Mouse (Mus musculus) myocyte (in vitro differentiated cells): ENCODE results near the gene Chn1. TPM values are rescaled to one million over a fixed set of nuclear protein-coding genes. Genes with fewer than 3 reads are reported as not detected.
A peak's percentile ranks its signal among the peaks of the same experiment; 100 is the strongest.

Experiments
- H3K27me3 ChIP-seq: one replicate; pipeline ENCODE4 v1.6.1; 2011; ENCODE audit not compliant: control insufficient read depth, insufficient read depth, insufficient read length
- H3K36me3 ChIP-seq: one replicate; pipeline ENCODE4 v1.6.1; 2011; ENCODE audit not compliant: control insufficient read depth, insufficient read depth
- H3K4me2 ChIP-seq: one replicate; pipeline ENCODE4 v1.6.1; 2011; ENCODE audit warnings: low read depth, control low read depth
- H3K4me3 ChIP-seq: one replicate; pipeline ENCODE4 v1.5.1; 2011; ENCODE audit warnings: mild to moderate bottlenecking, control low read depth, moderate library complexity
- H3K79me2 ChIP-seq: one replicate; pipeline ENCODE4 v1.6.1; 2011; ENCODE audit not compliant: control insufficient read depth, insufficient read depth
- H3ac ChIP-seq: one replicate; pipeline ENCODE4 v1.6.1; 2011; ENCODE audit not compliant: control insufficient read depth, insufficient read length
- CEBPB ChIP-seq: IDR thresholded peaks from 2 replicates; pipeline ENCODE4 v1.6.1; 2011; ENCODE audit warnings: mild to moderate bottlenecking, moderate library complexity; ENCODE audit not compliant: poor library complexity, insufficient read depth, severe bottlenecking
- E2F4 ChIP-seq: IDR thresholded peaks from one replicate; pipeline ENCODE4 v1.6.1; 2011; ENCODE audit warnings: mild to moderate bottlenecking, control low read depth, moderate library complexity; ENCODE audit not compliant: insufficient read depth
- MAX ChIP-seq: IDR thresholded peaks from one replicate; pipeline ENCODE4 v1.6.1; 2011; ENCODE audit warnings: low read depth, mild to moderate bottlenecking, control low read depth
- MYOD1 ChIP-seq, 3 experiments: IDR thresholded peaks; one replicate each; pipeline ENCODE4 v1.6.1; 2011; ENCODE audit warnings: control low read depth in 2 of 3, low read depth in 2 of 3, mild to moderate bottlenecking in 2 of 3, moderate library complexity in 1 of 3; ENCODE audit not compliant: insufficient read length in 2 of 3, control insufficient read depth in 1 of 3
- MYOG ChIP-seq, 3 experiments: IDR thresholded peaks; one replicate each; pipeline ENCODE4 v1.6.1; 2011; ENCODE audit warnings: control low read depth in 2 of 3, low read depth in 2 of 3, mild to moderate bottlenecking in 2 of 3; ENCODE audit not compliant: insufficient read length in 2 of 3, control insufficient read depth in 1 of 3, insufficient read depth in 1 of 3
- POLR2A ChIP-seq: IDR thresholded peaks from one replicate; pipeline ENCODE4 v1.6.1; 2011; ENCODE audit warnings: low read depth, mild to moderate bottlenecking, control low read depth, moderate library complexity; ENCODE audit not compliant: insufficient read length
- POLR2AphosphoS2 ChIP-seq: IDR thresholded peaks from one replicate; pipeline ENCODE4 v1.6.1; 2011; ENCODE audit warnings: low read depth, control low read depth; ENCODE audit not compliant: insufficient read length
- REST ChIP-seq: IDR thresholded peaks from one replicate; pipeline ENCODE4 v1.6.1; 2011; ENCODE audit warnings: mild to moderate bottlenecking, control low read depth, moderate library complexity; ENCODE audit not compliant: insufficient read depth, insufficient read length
- SRF ChIP-seq: IDR thresholded peaks from one replicate; pipeline ENCODE4 v1.6.1; 2011; ENCODE audit warnings: low read depth; ENCODE audit not compliant: control insufficient read depth, insufficient read length
- TCF12 ChIP-seq: IDR thresholded peaks from one replicate; pipeline ENCODE4 v1.6.1; 2011; ENCODE audit warnings: mild to moderate bottlenecking, control low read depth; ENCODE audit not compliant: poor library complexity, insufficient read depth, severe bottlenecking
- TCF3 ChIP-seq: IDR thresholded peaks from one replicate; pipeline ENCODE4 v1.6.1; 2011; ENCODE audit warnings: low read depth, control low read depth; ENCODE audit not compliant: insufficient read length
- USF1 ChIP-seq: IDR thresholded peaks from one replicate; pipeline ENCODE4 v1.6.1; 2011; ENCODE audit warnings: low read depth, mild to moderate bottlenecking, control low read depth, moderate library complexity
- polyA plus RNA-seq: library from polyadenylated mRNA; unstranded; fragments of >200 nt; fragmentation: generic; extraction: Trizol; gene quantifications from one replicate; pipeline ENCODE4 v1.2.1, GENCODE M21; 2012; ENCODE audit warnings: missing spikeins

Gene Chn1
- polyA plus RNA-seq, 1 experiment = 27.2 TPM

GRCm38 (mm10) chr2:73596326-73596725, 178.8 kb downstream of the Chn1 start:
- TF ChIP-seq E2F4 (no peak), USF1 (no peak), MYOD1 (IDR thresholded peaks at IDR 0.05; ENCODE audit: control insufficient read depth in 1 of 3, insufficient read length in 2 of 3, low read depth in 2 of 3) (no peak), POLR2AphosphoS2 (no peak), MAX (no peak), TCF3 (no peak), POLR2A (no peak), MYOG (IDR thresholded peaks at IDR 0.05; ENCODE audit: control insufficient read depth in 1 of 3, insufficient read depth in 1 of 3, insufficient read length in 2 of 3, low read depth in 2 of 3) (no peak), CEBPB (no peak), REST (no peak), TCF12 (no peak), SRF (no peak)
- no peak overlapping the region for H3K4me3 ChIP-seq
- H3K27me3 ChIP-seq = no peaks in the 10 kb centered on the region
- no peak overlapping the region for H3ac ChIP-seq
- H3K4me2 ChIP-seq = no peak overlapping the region
- H3K36me3 ChIP-seq = no peaks in the 10 kb centered on the region
- H3K79me2 ChIP-seq = no peaks in the 10 kb centered on the region

- Histone ChIP-seq H3K79me2 (no peaks in the 10 kb centered on the region), H3K27me3 (no peaks in the 10 kb centered on the region), H3K4me3 (peak overlapping the region; percentile 8), H3K4me2 (peak overlapping the region; percentile 95), H3K36me3 (no peaks in the 10 kb centered on the region), H3ac (no peak overlapping the region)
- TF ChIP-seq POLR2A (no peak), MAX (no peak), USF1 (no peak), E2F4 (no peak), CEBPB (no peak), SRF (no peak), TCF12 (no peak), REST (no peak), MYOD1 (IDR thresholded peaks at IDR 0.05; ENCODE audit: control insufficient read depth in 1 of 3, insufficient read length in 2 of 3, low read depth in 2 of 3) (no peak), POLR2AphosphoS2 (no peak), MYOG (IDR thresholded peaks at IDR 0.05; ENCODE audit: control insufficient read depth in 1 of 3, insufficient read depth in 1 of 3, insufficient read length in 2 of 3, low read depth in 2 of 3) (no peak), TCF3 (no peak)
These were observed 182.1 kb downstream of the Chn1 start for GRCm38 (mm10) chr2:73593101-73593439.

- peak overlapping the region; percentile 8 for H3K4me3 ChIP-seq
These were observed 182.7 kb downstream of the Chn1 start for GRCm38 (mm10) chr2:73592231-73593100.

GRCm38 (mm10) chr2:73591246-73591645, 183.9 kb downstream of the Chn1 start:
- Histone ChIP-seq H3ac (no peak overlapping the region), H3K4me2 (no peak overlapping the region), H3K4me3 (no peak overlapping the region), H3K36me3 (no peaks in the 10 kb centered on the region), H3K79me2 (no peaks in the 10 kb centered on the region), H3K27me3 (no peaks in the 10 kb centered on the region)
- TF ChIP-seq SRF (peak; percentile 35), REST (no peak)

More at GRCm38 (mm10) chr2:73592231-73593100, 182.7 kb downstream of the Chn1 start:
- Histone ChIP-seq H3K36me3 (no peaks in the 10 kb centered on the region), H3K79me2 (no peaks in the 10 kb centered on the region), H3ac (no peak overlapping the region), H3K27me3 (no peaks in the 10 kb centered on the region), H3K4me2 (peak overlapping the region; percentile 95)
- peak in 1 of 3 experiments; percentile 0 for TF ChIP-seq MYOG (IDR thresholded peaks at IDR 0.05; ENCODE audit: control insufficient read depth in 1 of 3, insufficient read depth in 1 of 3, insufficient read length in 2 of 3, low read depth in 2 of 3)
- TF ChIP-seq TCF12 = no peak
- TF ChIP-seq POLR2AphosphoS2 = peak; percentile 59
- peak; percentile 63 for TF ChIP-seq POLR2A
- peak in 1 of 3 experiments; percentile 20 for TF ChIP-seq MYOD1 (IDR thresholded peaks at IDR 0.05; ENCODE audit: control insufficient read depth in 1 of 3, insufficient read length in 2 of 3, low read depth in 2 of 3)
- 0 out of 2 replicates have a peak, but pooled peaks have one; percentile 20 for TF ChIP-seq CEBPB
- TF ChIP-seq TCF3 = no peak
- TF ChIP-seq MAX = no peak
- TF ChIP-seq E2F4 = no peak
- no peak for TF ChIP-seq USF1

GRCm38 (mm10) chr2:73590106-73590505, 185.0 kb downstream of the Chn1 start:
- Histone ChIP-seq H3K4me2 (no peak overlapping the region), H3ac (no peak overlapping the region), H3K36me3 (no peaks in the 10 kb centered on the region), H3K79me2 (no peaks in the 10 kb centered on the region), H3K27me3 (no peaks in the 10 kb centered on the region), H3K4me3 (no peak overlapping the region)
- TF ChIP-seq REST (no peak), USF1 (no peak), MYOG (IDR thresholded peaks at IDR 0.05; ENCODE audit: control insufficient read depth in 1 of 3, insufficient read depth in 1 of 3, insufficient read length in 2 of 3, low read depth in 2 of 3) (no peak), POLR2A (no peak), SRF (no peak), MYOD1 (IDR thresholded peaks at IDR 0.05; ENCODE audit: control insufficient read depth in 1 of 3, insufficient read length in 2 of 3, low read depth in 2 of 3) (no peak), MAX (no peak), TCF3 (no peak), TCF12 (no peak), POLR2AphosphoS2 (no peak), E2F4 (no peak), CEBPB (no peak)
